Mouse (Mus musculus): ENCODE data around the gene Gm42791.

GRCm38 (mm10) chr5:148869583-148869982 lies 125.4 kb downstream of the Gm42791 start:
- TF ChIP-seq POLR2A (IDR thresholded peaks at IDR 0.05; ENCODE audit: borderline replicate concordance, control insufficient read depth, low read depth, low read length) (no peak), CTCF (IDR thresholded peaks at IDR 0.05; ENCODE audit: control insufficient read depth, insufficient read depth, low read length) (no peak)

Measured in bone marrow, adult 2 months (tissue).